Mouse (Mus musculus): ENCODE data around the gene Commd7.
"Not testable (repeated sequence)": the region's sequence is repeated elsewhere in the genome, so short reads cannot be mapped to it uniquely, and the experiment has no call there.

Gene Commd7

DNA sequence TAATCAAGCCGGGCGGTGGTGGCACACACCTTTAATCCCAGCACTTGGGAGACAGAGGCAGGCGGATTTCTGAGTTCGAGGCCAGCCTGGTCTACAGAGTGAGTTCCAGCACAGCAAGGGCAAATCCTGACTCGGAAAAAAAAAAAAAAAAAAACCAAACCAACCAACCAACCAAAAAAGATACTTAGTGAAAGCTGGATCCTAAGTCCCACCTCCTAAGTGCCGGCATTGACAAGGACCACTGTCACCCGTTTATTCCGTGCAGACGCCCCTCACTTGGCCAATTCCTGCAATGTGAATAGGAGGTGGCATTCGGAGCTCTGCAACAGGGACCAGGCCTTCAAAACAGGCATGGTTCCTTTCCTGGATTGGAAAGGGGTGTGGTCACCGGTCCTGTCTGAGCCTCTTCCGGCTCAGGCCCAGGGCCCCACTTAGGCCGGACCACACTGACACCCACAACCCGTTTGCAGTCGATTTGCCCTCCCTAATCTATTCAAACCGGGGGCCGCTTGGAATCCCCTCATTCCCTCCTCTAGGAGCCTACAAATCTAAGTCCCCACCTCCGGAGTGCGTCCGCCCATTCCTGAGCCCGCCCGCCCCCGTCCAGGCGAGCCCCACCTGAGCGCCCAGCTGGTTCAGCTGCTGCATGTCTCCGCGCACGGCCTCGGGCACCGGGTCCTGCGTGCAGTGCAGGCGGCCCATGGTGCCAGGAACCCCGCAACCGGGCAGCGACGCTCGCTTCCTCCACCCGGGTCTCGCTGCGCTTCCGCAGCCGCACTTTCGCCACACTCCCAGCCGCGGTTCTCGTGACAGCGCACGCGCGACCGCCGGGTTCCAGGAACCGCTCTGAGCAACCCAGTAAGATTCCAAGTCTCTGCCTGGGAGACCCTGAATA is at the start of gene Commd7:
TSS of gene Commd7 (minus strand) at position 806 of the 895 bp plus-strand sequence.
- DNase-seq (ENCODE audit: extremely low spot score) = peak; percentile 84

DNA sequence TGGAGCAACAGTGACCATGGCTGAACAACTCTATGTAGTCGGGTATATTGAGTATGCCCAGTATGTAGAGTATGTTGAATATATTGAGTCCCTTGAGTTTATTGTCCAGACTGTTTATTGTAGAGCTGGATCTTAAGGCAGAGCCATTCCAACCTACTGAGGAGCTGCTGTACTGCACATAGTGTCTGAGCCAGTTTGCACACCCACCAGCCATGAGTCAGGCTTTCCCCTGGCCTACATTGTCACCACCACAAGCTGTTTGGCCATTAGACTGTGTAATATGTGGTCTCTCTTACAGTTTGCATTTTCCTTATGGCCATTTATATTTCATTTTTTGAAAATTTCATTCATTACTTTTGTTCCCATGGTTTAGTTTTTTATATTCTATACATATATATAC is 47.4 kb upstream of the Commd7 start:
- no peak for DNase-seq (ENCODE audit: extremely low spot score)

DNA sequence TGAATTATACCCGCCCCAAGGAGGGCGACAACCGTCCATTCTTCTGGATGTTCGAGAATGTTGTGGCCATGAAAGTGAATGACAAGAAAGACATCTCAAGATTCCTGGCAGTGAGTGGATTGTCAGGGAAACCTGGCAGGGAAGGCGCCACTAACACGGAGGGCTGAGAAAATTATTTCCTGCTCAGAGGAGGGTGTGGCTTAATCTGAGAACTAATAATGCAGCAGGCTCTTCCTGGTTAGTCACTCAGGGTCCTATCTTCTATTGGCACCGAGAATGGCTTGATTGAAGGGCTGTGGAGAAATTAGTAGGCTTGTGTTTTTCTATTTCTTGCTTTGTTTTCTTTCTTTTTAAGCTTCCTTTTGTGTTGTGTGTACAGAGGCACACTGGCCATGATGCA is 45.0 kb upstream of the Commd7 start:
- no peak for DNase-seq (ENCODE audit: extremely low spot score)

DNA sequence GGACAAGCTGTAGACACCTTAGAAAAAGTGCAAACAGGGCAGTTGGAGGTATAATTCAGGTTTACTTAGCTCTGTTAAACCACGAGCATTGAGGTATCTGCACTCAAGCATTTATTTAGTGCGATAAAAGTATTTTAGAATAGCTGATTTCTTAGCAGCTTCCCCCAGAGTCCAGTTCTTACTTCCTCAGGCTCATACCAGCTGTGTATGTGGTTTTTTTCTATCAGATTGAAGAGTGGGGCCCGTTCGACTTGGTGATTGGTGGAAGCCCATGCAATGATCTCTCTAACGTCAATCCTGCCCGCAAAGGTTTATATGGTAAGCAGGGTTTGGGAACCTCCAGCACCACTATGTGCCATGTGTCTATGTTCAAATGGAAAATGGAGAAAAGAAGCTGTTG is 44.4 kb upstream of the Commd7 start:
- no peak for DNase-seq (ENCODE audit: extremely low spot score)

DNA sequence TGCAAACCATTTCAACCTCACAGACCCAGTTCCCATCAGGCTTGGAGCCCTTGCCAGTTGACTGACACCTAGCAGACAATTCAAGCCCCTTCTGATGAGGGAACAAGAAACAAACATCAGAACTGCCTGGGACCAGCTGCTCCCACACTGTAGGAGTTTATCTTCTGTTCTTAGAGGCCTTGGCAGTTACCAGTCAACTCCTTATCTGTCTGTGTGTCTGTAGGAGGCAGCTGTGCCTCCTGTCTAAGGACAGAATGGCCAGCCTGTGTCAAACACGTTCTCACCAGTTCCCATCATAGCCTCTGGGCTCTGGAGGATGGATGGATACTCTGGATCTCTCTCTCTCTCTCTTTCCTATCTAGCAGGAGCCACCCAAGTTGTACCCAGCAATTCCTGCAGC is 42.8 kb upstream of the Commd7 start:
- not testable (repeated sequence) for DNase-seq (ENCODE audit: extremely low spot score)

DNA sequence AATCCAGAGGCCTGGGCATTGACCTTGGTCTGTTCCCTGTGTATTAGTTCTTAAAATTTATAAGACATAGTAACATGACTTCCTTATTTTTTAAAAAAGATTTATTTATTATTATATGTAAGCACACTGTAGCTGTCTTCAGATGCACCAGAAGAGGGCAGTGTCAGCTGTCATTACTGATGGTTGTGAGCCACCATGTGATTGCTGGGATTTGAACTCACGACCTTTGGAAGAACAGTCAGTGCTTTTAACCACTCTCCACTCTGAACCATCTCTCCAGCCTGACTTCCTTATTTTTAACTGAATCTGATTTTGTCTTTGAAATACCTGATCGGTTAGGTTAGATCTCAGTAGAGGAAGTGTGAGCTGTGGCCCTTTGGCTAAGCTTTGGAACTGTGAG is 40.0 kb upstream of the Commd7 start:
- no peak for DNase-seq (ENCODE audit: extremely low spot score)

DNA sequence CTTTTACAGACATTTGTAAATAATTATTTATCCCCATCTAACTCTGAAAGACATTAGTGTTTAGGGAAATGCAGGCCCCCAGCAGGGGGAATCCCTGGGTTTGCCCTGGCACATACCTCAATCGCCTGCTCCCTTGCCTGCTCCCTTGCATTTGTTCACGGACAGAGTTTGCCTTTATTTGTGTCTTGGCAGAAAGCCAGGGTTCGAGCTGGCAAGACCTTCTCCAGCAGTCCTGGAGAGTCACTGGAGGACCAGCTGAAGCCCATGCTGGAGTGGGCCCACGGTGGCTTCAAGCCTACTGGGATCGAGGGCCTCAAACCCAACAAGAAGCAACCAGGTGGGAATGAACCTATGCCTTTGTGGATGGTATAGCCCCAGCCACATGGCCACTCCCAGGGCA is 37.5 kb upstream of the Commd7 start:
- no peak for DNase-seq (ENCODE audit: extremely low spot score)

DNA sequence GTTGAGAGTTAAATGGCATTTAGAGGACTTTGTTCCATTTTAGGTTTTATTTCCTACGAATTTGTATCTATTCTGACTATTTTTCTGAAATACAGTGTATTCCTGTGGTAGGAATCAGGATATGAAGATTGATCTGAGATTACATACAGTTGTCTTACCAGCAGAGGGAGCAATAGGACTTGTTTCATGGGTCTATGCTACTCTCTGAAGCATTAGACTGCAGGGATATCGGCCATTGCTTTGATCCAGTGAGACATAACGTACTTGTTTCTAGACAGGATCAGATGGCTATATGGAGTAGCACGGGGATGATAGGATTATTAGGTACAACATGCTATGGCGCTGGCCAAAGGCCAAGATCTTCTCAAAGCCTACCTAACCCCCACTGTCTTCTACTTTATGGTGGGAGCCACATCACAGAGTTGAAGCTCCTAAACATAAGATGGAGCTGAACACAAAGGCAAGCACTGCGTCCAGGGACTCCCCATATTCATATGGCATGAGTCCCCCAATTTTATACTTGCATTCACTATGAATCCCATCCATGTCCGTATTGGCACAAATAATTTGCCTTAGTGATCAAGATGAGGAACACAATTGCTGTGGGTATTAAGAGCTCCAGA is 36.3 kb upstream of the Commd7 start:
- no peak for DNase-seq (ENCODE audit: extremely low spot score)

DNA sequence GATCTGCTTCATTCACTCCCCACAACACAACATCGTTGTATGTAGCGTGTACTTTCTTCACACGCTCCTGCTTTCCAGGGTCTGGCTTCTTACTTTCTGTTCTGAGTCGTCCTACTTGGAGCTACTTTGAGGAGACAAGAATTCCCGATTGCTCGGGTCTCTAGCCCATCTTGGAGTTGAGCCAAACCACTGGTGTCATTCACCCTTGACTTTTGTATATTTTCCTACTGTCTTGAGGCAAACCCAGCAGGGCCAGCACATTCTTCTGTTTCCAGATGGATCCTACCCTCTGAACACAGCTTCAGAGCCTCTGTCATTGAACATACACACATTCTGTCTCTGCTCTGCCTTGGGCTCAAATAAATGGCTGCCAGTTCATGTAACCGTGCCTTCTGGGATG is 32.8 kb upstream of the Commd7 start:
- no peak for DNase-seq (ENCODE audit: extremely low spot score)

DNA sequence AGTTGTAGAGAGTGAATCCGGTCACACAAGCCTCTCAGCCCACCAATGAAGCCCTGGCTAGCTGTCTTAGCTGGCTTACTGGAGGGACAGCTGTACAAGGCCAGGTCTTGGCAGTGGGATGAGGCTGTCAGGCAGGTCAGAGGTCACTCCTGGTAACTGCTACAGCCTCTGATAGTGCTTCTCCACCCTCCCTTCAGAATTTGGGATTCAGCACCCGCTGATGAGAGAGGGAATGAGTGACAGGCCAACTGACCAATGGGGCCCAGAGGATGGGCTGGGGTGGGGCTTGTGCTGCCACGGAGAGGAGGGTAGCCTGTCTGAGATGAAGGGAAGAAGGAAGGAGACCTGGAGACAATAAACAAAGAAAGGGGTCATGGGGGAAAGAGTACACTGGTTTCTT is 28.0 kb upstream of the Commd7 start:
- DNase-seq (ENCODE audit: extremely low spot score) = peak; percentile 67

DNA sequence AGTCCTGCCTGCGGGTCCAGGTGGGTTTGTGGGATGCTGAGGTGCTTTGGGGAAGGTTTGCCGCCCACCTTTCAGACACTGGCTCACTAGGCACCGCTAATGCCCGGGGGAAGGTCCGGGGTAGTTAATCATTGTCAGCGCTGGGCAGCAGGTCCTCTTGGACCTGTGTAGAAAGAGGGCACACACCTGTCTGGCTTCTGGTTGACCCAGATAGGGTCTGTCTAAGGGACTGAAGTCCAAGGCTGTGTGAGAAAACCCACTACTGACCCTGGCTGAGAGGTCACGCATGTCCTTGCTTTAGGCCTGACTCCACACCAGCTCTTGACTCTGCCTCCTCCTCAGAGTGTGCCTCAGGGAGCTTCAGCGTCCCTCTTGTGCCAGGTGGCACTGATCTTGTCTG is 25.1 kb upstream of the Commd7 start:
- DNase-seq (ENCODE audit: extremely low spot score) = not testable (repeated sequence)

DNA sequence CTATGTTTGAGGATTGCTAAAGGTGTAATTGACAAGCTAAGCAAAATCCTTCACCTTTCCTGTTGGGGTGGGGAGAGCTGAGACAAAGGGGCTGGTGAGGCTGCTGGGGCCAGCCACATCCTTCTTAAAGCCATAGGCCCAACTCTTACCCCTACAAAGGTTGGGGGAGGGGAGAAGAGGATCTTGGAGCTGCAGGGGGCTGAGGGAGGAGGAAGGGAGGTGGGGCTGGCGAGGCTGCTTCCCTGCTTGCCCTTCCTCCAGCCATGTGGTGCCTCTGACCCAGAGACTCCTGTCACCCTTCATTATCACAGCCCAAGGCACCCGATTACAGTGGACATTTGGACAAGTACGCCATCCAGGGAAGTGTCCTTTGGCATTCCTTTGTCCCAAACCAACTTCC is 19.1 kb upstream of the Commd7 start:
- DNase-seq (ENCODE audit: extremely low spot score) = peak; percentile 39

DNA sequence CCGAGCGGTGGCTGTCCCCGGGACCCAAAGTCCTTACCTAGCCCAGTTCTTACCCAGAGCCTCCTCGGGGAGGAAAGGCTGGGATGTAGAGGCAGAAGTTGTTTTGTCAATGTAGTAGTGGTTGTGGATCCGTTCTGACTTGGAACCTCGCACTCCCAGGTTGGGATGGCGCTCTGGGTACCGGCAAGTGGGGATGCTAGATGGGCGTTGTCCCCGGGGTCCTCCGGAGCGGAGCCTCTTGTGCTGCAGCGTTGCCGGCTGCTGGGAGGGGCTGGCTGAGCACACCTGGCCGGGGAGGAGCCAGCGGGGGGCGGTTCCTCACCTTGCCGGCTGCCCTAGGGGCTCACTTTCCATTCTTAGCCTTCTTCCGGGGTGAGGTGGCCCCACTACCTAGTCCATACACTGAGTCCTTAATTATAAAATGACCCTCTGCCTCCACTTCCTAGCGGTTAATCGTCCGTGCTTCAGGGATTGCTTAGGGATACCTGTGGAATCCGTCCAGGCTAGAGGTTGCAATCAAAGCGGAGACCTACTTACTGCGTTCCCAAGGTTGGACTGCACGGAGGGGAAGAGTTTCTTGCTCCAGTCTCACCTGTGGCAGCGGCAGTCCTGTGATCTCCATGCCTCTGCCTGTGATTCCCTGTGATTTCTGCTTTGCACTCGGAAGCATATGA is 17.6 kb upstream of the Commd7 start:
- peak; percentile 33 for DNase-seq (ENCODE audit: extremely low spot score)

DNA sequence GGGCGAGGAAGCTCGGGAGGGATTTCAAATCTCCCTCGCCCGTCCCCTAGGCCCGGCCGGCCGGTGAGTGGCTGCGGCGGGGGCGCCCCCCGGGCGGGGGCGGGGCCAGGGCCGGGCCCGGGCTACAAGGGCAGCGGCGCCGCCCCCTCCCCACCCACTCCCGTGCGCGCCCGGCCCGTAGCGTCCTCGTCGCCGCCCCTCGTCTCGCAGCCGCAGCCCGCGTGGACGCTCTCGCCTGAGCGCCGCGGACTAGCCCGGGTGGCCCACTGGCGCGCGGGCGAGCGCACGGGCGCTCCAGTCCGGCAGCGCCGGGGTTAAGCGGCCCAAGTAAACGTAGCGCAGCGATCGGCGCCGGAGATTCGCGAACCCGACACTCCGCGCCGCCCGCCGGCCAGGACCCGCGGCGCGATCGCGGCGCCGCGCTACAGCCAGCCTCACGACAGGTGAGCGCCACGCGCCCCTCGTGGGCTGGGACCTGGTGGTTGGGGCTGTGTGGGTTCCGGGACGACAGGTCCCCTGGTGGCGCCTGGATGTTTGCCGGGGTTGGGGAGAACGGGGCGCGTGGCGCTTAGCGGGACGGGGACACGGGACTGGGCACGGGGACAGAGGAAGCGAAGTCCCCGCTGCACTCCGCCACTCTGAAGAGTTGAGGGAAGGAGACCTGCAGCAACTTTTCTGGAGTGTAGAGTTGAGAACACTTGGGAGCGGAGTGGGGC is 16.9 kb upstream of the Commd7 start, which contains the start of gene Dnmt3b:
TSS of gene Dnmt3b (plus strand) at position 153 of the 716 bp plus-strand sequence.
- DNase-seq (ENCODE audit: extremely low spot score) = peak; percentile 81

DNA sequence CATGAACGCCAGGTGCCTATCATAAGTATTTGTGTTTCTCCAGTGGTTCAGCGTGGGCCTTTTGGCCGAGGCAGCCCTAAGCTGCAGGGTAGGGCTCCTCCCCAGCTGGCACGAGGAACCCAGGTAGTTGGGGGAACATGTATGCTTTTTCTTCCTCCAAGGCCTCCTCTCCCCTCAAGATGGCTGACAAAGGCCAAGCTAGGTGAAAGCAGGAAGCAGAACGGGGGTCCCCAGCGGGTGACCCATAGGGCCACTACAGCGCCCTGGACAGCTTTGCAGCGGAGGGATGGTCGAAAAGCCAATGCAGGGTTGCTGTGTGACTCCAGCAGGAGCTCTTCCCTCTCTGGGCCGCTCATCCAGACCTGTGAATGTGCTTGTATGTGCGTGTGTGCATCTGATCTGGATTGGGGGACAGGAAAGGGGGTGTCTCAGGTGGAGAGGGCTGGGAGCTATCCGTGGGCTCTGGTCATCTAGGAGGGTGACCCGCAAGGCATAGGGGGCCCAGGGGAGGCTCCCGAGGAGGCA is 16.3 kb upstream of the Commd7 start:
- DNase-seq (ENCODE audit: extremely low spot score) = no peak

DNA sequence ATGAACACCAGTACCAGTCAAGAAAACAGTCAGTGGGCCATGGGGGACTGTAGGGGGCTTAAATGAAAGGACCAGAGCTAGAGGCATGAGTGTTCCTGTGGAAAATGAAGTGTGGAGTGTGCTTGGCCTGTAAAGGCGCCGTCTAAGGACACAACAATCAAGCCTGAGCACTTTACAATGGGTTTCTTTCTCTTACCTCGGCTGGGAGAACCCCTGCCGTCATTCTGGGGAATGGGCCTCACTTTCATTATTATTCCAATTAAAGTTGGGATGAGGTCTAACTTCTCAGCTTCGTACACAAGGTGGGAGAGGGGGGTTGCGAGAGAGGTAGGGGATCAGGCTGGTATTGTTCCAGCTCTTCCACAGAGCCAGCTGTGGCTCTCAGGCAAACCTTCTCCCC is 10.4 kb upstream of the Commd7 start:
- no peak for DNase-seq (ENCODE audit: extremely low spot score)

DNA sequence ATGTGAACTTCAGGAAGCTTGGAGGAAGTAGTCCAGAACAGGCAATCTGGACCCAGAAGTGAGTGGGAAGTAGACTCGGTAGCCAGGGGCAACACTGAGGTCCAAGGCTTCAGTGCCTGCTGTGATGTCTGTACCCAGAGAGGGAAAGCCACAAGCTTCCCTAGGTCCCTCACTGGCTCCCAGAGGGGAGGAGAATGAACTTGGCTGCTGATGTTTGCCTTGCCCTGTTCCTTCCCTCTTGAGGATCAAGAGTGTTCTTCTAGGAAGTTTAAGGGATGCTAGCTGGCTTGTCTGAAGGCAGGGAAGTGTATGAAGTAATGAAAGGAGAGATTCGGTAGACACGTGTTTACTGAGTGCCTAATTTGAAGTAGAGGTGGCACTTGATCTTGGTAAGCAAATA is 9.9 kb upstream of the Commd7 start:
- DNase-seq (ENCODE audit: extremely low spot score) = no peak

DNA sequence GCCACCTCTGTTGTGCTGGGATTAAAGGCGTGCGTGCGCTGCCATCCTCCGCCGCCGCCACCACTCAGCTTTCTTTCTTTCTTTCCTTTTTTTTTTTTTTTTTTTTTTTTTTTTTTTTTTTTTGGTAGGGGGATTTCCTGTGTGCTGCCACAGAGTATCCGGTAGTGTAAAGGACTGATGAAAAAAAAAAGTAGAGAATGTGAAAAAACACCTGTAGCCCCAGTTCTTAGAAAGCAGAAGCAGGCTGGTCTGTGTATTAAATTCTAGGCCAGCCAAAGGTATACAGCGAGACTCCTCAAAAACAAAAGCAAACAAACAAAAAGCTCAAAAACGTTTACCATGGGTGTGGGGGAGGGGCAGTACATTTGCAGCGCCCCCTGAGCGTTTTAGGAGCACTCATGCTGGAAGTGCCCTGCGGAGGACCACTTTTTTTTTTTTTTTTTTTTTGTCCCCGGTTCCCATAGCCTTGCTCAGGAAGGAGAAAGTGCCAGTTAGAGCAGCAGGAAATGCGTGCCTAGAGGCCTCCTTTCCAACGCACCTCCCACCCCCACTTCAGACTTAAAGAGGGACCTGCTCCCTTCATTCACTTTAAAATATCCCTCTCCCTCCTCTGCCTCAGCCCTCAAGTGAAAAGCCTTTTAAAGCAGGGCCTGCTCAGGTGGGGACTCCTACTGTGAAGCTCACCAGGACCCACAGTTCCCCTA is 6.5 kb upstream of the Commd7 start:
- DNase-seq (ENCODE audit: extremely low spot score) = peak; percentile 34

DNA sequence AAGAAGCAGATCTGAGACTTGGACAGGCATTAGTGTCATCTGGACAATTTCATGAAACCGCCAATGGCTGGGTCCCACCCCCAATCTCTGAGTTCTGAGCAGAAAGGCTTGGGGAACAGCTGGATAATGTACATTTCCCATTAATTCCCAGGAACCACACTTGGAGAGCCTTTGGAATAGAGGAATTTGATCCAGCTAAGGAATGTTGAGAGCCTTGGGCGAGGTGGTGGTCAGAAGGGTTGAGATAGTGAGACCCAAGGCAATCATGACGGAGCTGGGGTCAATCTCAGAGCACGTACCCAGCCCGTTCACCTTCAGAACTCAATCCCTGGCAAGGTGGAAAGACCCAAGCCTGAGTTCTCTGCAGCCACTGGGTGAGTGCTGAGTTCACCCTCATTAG is 678 bp upstream of the Commd7 start:
- DNase-seq (ENCODE audit: extremely low spot score) = no peak

DNA sequence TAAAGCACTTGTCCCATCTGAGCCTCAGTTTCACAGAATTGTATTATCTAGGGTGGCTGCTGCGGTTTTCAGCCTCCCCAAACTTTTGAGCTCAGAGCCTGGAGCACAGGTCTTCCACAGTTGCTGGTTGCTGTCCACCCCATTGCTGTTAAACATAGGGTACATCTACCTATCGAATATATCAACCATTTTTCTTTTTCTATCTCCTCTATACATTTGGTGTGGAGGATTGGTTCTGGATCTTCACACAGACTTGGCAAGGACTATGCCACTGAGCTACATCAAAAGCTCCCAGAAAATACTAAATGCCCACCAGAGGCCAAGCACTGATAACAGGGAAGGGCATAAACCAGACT is 268 bp upstream of the Commd7 start:
- DNase-seq (ENCODE audit: extremely low spot score) = no peak

DNA sequence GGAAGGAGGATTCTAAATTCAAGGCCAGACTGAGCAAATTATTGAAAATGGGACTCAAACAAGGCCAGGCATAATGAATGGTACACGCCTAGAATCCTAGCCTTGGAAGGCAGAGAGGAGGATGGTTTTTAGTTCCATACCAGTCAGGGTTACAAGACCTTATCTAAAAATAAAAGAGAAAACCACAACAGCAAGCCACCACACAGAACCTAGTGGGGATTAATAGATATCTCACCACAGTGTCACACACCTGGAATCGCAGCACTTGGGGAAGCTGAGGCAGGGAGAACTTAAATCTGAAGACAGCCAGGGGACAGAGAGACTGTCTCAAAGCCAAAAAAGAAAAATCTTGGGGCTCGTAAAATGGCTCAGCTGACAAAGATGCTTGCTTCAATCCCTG is 1.6 kb downstream of the Commd7 start:
- no peak for DNase-seq (ENCODE audit: extremely low spot score)

All from embryo, embryonic 9.5 days (tissue).